Mouse (Mus musculus) limb, embryonic 11.5 days (tissue): ENCODE data around the gene Slc35b3. TPM values are rescaled to one million over a fixed set of nuclear protein-coding genes. Genes with fewer than 3 reads are reported as not detected.

Experiments
- ATAC-seq: fragments of 200-750 bp; cut with Nextera tagmentation; 2 replicates; pipeline ENCODE4 v1.8.0; 2017; ENCODE audit warnings: low read depth; ENCODE audit not compliant: insufficient number of reproducible peaks, low FRiP score, low TSS enrichment
- DNase-seq: peaks from one replicate; pipeline ENCODE4 v3.0.0-alpha.2; 2015; ENCODE audit warnings: low spot score
- H3K27ac ChIP-seq: fragments of 300-500 bp; sonication (generic); replicated peaks from 2 replicates; pipeline ENCODE4 v1.5.1; 2014; ENCODE audit warnings: low read depth, mild to moderate bottlenecking, low read length
- H3K27me3 ChIP-seq: fragments of 300-500 bp; sonication (generic); 2 replicates; pipeline ENCODE4 v1.6.1; 2014; ENCODE audit warnings: mild to moderate bottlenecking, low read length, mixed read lengths; ENCODE audit not compliant: control insufficient read depth, insufficient read depth
- H3K36me3 ChIP-seq: fragments of 300-500 bp; sonication (generic); 2 replicates; pipeline ENCODE4 v1.6.1; 2014; ENCODE audit warnings: mild to moderate bottlenecking, low read length, moderate library complexity, mixed read lengths; ENCODE audit not compliant: control insufficient read depth, insufficient read depth
- H3K4me1 ChIP-seq: fragments of 300-500 bp; sonication (generic); 2 replicates; pipeline ENCODE4 v1.6.1; 2014; ENCODE audit warnings: low read length, mixed read lengths; ENCODE audit not compliant: control insufficient read depth, insufficient read depth
- H3K4me2 ChIP-seq: fragments of 300-500 bp; sonication (generic); 2 replicates; pipeline ENCODE4 v1.6.1; 2014; ENCODE audit warnings: low read depth, mild to moderate bottlenecking, moderate library complexity; ENCODE audit not compliant: severe bottlenecking
- H3K4me3 ChIP-seq: fragments of 300-500 bp; sonication (generic); 2 replicates; pipeline ENCODE4 v1.5.1; 2014; ENCODE audit warnings: low read depth, low read length
- H3K9ac ChIP-seq: fragments of 300-500 bp; sonication (generic); 2 replicates; pipeline ENCODE4 v1.6.1; 2014; ENCODE audit warnings: mild to moderate bottlenecking, low read length
- H3K9me3 ChIP-seq: fragments of 300-500 bp; sonication (generic); 2 replicates; pipeline ENCODE4 v1.6.1; 2016; ENCODE audit warnings: low read length; ENCODE audit not compliant: control insufficient read depth
- WGBS: fragments of 180-500 bp; shearing (Covaris S2); extraction: QIAGEN DNeasy Blood & Tissue Kit; methylation state at CpG from one replicate; pipeline ENCODE4 v1.1.7; 2014; 5-methylcytosine and 5-hydroxymethylcytosine counted together
- polyA plus RNA-seq: library from polyadenylated mRNA; unstranded; fragments of >200 nt; fragmentation: Nextera tagmentation; extraction: Ambion mirVana; gene quantifications from 2 replicates; pipeline ENCODE4 v1.2.1, GENCODE M21; 2014

Gene Slc35b3
- polyA plus RNA-seq, 1 experiment from 2014 or later: 34.6 TPM

DNA sequence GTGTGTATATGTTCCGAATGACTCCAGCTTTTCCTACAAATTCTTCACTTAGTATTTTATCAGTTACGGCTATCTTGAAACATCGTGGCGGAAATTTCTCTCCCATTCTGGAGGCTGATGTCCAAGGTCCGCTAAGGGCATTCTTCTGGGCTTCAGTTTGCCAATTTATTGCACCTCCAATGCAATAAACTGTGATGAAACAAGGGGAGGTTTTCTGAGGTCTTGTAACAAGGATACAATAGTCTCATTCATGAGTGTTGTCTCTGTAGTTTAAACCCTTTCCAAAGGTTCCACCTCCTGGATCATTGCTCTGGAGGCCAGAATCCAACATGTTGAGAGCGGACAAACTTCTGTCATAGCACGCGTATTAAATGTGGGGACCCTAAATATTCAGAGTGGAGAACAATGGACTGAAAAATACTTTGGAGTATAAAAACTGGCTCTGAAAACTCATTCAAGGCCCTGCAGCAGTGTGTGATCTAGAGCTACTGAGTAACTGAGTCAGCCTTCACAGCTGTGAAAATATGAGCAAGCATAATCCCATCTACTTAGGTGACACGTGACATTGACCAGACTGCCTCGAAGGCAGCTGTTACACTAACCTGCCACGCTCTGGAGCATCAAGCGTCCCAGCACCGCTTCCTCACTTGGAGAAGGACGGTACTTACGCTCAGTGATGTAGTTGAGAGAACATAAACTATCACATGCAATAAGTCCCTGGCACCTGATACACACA is 30.7 kb downstream of the Slc35b3 start:
- WGBS: 92% methylated on average over 15 of the region's 15 CpGs

GRCm38 (mm10) chr13:38922676-38923075 is 38.0 kb downstream of the Slc35b3 start:
- H3K27ac ChIP-seq: no peak overlapping the region
- H3K4me2 ChIP-seq: no peak overlapping the region
- no peaks in the 10 kb centered on the region for H3K9me3 ChIP-seq
- H3K36me3 ChIP-seq: no peaks in the 10 kb centered on the region
- H3K27me3 ChIP-seq: no peaks in the 10 kb centered on the region
- DNase-seq: no peak
- ATAC-seq: no peak
- H3K4me1 ChIP-seq: no peaks in the 10 kb centered on the region
- no peak overlapping the region for H3K9ac ChIP-seq
- WGBS: 65% methylated on average over 3 of the region's 3 CpGs
- H3K4me3 ChIP-seq: no peak overlapping the region

More for the DNA sequence above, 30.7 kb downstream of the Slc35b3 start:
- H3K4me2 ChIP-seq: no peak overlapping the region
- H3K4me1 ChIP-seq: no peaks in the 10 kb centered on the region
- no peak overlapping the region for H3K4me3 ChIP-seq
- H3K27ac ChIP-seq: no peak overlapping the region
- DNase-seq: no peak
- H3K27me3 ChIP-seq: no peaks in the 10 kb centered on the region
- H3K9ac ChIP-seq: no peak overlapping the region
- no peaks in the 10 kb centered on the region; the same call in 1 of the 2 replicates for H3K36me3 ChIP-seq
- H3K9me3 ChIP-seq: no peaks in the 10 kb centered on the region
- no peak for ATAC-seq

- Histone ChIP-seq H3K9ac (no peak overlapping the region), H3K27ac (no peak overlapping the region), H3K9me3 (no peaks in the 10 kb centered on the region), H3K4me1 (no peaks in the 10 kb centered on the region), H3K27me3 (no peaks in the 10 kb centered on the region), H3K4me3 (no peak overlapping the region), H3K4me2 (no peak overlapping the region), H3K36me3 (no peaks in the 10 kb centered on the region)
- DNase-seq (no peak), ATAC-seq (no peak)
- 88% methylated on average over 1 of the region's 1 CpGs for WGBS
Observed at GRCm38 (mm10) chr13:38921306-38921705, 39.4 kb downstream of the Slc35b3 start.

DNA sequence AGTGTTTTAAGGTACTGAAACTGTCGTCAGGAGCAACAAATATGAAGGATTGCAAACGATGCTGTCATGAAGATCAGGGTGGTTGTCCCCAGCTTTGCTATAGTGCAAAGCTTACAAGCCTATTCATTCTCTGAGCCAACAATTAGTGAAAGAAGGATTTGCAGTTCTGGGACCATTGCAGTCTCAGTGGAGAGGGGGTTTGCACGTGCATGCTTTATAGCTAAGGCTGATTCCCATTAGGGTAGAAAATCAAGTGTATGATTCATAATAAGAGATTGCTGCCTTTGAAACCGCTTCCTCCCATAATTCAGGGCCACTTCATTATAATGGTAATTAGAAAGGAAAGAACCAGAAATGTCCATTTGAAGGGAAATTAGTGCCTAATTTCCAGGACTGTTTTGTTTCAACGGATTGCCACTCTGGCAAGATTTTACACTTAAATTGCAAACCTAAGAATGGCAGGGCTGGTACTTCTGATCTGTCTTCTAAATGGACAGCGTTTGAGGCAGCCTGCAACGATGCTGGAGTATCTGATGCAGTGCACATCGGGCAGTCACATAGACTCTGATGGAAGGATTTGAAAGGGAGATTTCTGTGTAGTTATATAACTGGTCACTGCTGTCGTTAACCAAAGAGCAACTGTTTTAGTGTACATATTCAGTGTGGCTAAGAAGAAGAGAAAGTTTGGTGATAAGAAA is 42.3 kb downstream of the Slc35b3 start:
- Histone ChIP-seq H3K27ac (no peak overlapping the region), H3K27me3 (no peaks in the 10 kb centered on the region), H3K9me3 (no peaks in the 10 kb centered on the region), H3K9ac (no peak overlapping the region), H3K4me2 (no peak overlapping the region), H3K36me3 (no peaks in the 10 kb centered on the region), H3K4me1 (no peaks in the 10 kb centered on the region), H3K4me3 (no peak overlapping the region)
- DNase-seq: no peak
- no peak for ATAC-seq
- 53% methylated on average over 9 of the region's 9 CpGs for WGBS

- DNase-seq: no peak
- Histone ChIP-seq H3K4me1 (no peaks in the 10 kb centered on the region), H3K27ac (no peak overlapping the region), H3K4me2 (no peak overlapping the region), H3K27me3 (no peaks in the 10 kb centered on the region), H3K9ac (no peak overlapping the region), H3K36me3 (no peaks in the 10 kb centered on the region), H3K4me3 (no peak overlapping the region), H3K9me3 (no peaks in the 10 kb centered on the region)
- no peak for ATAC-seq
- 60% methylated on average over 5 of the region's 5 CpGs for WGBS
Observed at GRCm38 (mm10) chr13:38917556-38917955, 43.1 kb downstream of the Slc35b3 start.

DNA sequence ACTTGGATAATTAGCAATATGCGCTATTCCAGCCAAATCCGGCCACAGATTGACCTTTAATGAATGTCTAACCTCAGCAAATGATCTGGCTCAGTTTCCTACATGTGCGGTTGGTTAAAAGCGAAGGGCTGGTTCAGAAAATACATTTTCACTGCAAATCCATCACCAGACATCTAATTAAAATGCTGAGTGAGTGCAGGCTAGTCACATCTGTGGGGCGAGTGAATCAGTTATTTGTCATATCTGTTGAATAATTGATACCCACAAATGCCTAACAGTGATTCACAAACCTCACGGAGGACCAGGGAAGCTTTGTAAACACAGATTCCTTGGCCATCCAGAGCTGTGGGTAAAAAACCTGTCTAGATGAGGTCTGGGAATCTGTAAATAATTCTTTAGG is 45.9 kb downstream of the Slc35b3 start:
- WGBS: 57% methylated on average over 6 of the region's 6 CpGs
- no peak for ATAC-seq

GRCm38 (mm10) chr13:38892364-38892763 is 68.3 kb downstream of the Slc35b3 start:
- Histone ChIP-seq H3K4me2 (no peak overlapping the region), H3K27me3 (no peaks in the 10 kb centered on the region), H3K4me3 (no peak overlapping the region), H3K9me3 (no peaks in the 10 kb centered on the region), H3K36me3 (no peaks in the 10 kb centered on the region), H3K9ac (no peak overlapping the region), H3K4me1 (no peaks in the 10 kb centered on the region), H3K27ac (no peak overlapping the region)
- no peak for DNase-seq
- WGBS: 68% methylated on average over 3 of the region's 3 CpGs
- no peak for ATAC-seq

More for the DNA sequence above, 45.9 kb downstream of the Slc35b3 start:
- no peak overlapping the region for H3K4me3 ChIP-seq
- DNase-seq: no peak
- no peaks in the 10 kb centered on the region for H3K27me3 ChIP-seq
- no peaks in the 10 kb centered on the region for H3K36me3 ChIP-seq
- no peak overlapping the region for H3K9ac ChIP-seq
- H3K4me2 ChIP-seq: no peak overlapping the region
- H3K27ac ChIP-seq: no peak overlapping the region
- H3K4me1 ChIP-seq: no peaks in the 10 kb centered on the region
- H3K9me3 ChIP-seq: no peaks in the 10 kb centered on the region
